13 mouse cellular contexts compared by ENCODE assay signal in genomic region chr2:112845583-112846512, GRCm38 (mm10).
"Had no signal": no experiment of that assay in that cellular context is flagged by ENCODE, and none has a peak within 500 bp of the region (broad histone marks: within the 10 kb centered on the region; RNA-seq: fewer than 3 reads in every experiment).

No protein-coding gene starts in this region.

- H3K4me2 ChIP-seq: liver, embryonic 12.5 days; lung, embryonic 14.5 days; neural tube, embryonic 12.5 days had no signal

- H3K4me3 ChIP-seq: layer of hippocampus, adult 2 months; limb, embryonic 10.5 days; liver, embryonic 12.5 days; myocyte; neural tube, embryonic 12.5 days had no signal

- H3K36me3 ChIP-seq: limb, embryonic 10.5 days; liver, embryonic 12.5 days; neural tube, embryonic 12.5 days had no signal

- DNase-seq: kidney, adult 18-20 months; kidney, postnatal 10 days; kidney, postnatal 4 days; lung, embryonic 14.5 days; lung, postnatal 10 days; lung, postnatal 4 days; right cerebral cortex, postnatal 14 days; thymus, postnatal 4 days had no signal

- H3K9me3 ChIP-seq: limb, embryonic 10.5 days; liver, embryonic 12.5 days; neural tube, embryonic 12.5 days had no signal

- H3K9ac ChIP-seq: liver, embryonic 12.5 days; lung, embryonic 14.5 days; neural tube, embryonic 12.5 days had no signal

- ATAC-seq: liver, embryonic 12.5 days had no signal

- H3K27ac ChIP-seq: layer of hippocampus, adult 2 months; limb, embryonic 10.5 days; liver, embryonic 12.5 days; neural tube, embryonic 12.5 days had no signal

- H3K4me1 ChIP-seq: limb, embryonic 10.5 days; liver, embryonic 12.5 days; neural tube, embryonic 12.5 days had no signal

- H3K27me3 ChIP-seq: liver, embryonic 12.5 days; neural tube, embryonic 12.5 days had no signal
